Mouse (Mus musculus): Measurements from ENCODE around the gene Sulf2. TPM values are rescaled to one million over a fixed set of nuclear protein-coding genes. Genes with fewer than 3 reads are reported as not detected.

Sulf2 gene
- polyA plus RNA-seq, 1 experiment = 20.0 TPM

DNA sequence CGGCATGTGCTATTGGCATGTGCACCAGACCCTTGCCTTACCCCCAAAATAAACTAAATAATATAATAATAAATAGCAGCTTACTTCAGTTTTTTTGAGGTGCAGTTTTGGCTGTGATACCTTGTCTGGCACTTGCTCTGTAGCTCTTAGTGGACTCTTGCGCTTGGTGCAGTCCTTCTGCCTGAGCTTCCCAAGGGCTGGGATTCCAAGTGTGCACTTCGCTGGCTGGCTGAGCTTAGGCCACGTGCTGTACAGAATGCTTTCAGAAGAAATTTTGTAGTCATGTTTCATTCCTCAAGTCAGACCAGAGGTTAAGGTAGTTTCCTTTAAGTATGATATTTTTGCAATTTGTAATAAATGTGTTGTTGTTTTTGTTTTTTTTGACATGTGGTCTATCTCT is 115.8 kb downstream of the Sulf2 start:
- no peak for TF ChIP-seq CTCF (IDR thresholded peaks at IDR 0.05; ENCODE audit: extremely low read depth, insufficient read depth, insufficient read length, insufficient replicate concordance)
- no peak for TF ChIP-seq POLR2A (IDR thresholded peaks at IDR 0.05; ENCODE audit: low read depth, low read length)
- no peak for DNase-seq (ENCODE audit: low read depth in 1 of 2, low spot score in 2 of 2)
- 91% methylated on average over 4 of the region's 4 CpGs for WGBS
- peaks cover 7% of the 10 kb centered on the region; the same call in 1 of the 2 replicates for H3K36me3 ChIP-seq (ENCODE audit: control insufficient read depth, insufficient read depth, low read length)
- H3K4me1 ChIP-seq (ENCODE audit: control insufficient read depth, insufficient read depth, insufficient read length) = peaks cover 5% of the 10 kb centered on the region
- H3K27me3 ChIP-seq (ENCODE audit: control insufficient read depth, insufficient read depth, low read length) = no peaks in the 10 kb centered on the region
- no peak overlapping the region for H3K4me3 ChIP-seq (ENCODE audit: extremely low read depth, insufficient read depth, insufficient read length)
- H3K27ac ChIP-seq (ENCODE audit: insufficient read depth, low read length) = no peak overlapping the region

DNA sequence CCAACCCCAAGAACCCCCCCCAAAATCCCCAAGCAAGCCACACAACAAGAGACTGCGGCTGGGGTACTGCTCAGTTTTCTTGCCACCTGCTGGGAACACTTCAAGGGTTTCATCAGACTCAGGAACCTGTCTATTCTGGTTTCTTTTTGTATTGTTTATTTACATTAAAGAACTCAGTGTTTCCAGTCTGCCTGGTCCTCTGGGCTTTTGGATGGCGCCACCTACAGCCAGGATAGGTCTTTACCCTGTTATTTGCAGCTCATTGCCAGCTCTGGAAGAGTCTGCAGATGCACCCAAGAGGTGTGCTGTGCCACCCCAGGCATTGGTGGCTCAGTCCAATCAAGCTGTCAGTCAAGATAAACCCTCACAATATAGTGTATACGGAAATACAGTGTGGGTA is 119.7 kb downstream of the Sulf2 start:
- no peaks in the 10 kb centered on the region for H3K27me3 ChIP-seq (ENCODE audit: control insufficient read depth, insufficient read depth, low read length)
- TF ChIP-seq CTCF (IDR thresholded peaks at IDR 0.05; ENCODE audit: extremely low read depth, insufficient read depth, insufficient read length, insufficient replicate concordance) = peak; percentile 55; the same call in 1 of the 2 replicates
- TF ChIP-seq POLR2A (IDR thresholded peaks at IDR 0.05; ENCODE audit: low read depth, low read length) = no peak
- peaks cover 7% of the 10 kb centered on the region; the same call in 1 of the 2 replicates for H3K36me3 ChIP-seq (ENCODE audit: control insufficient read depth, insufficient read depth, low read length)
- WGBS = 38% methylated on average over 3 of the region's 3 CpGs
- no peak overlapping the region for H3K4me3 ChIP-seq (ENCODE audit: extremely low read depth, insufficient read depth, insufficient read length)
- no peak overlapping the region for H3K27ac ChIP-seq (ENCODE audit: insufficient read depth, low read length)
- DNase-seq (ENCODE audit: low read depth in 1 of 2, low spot score in 2 of 2) = peak; percentile 59 to 76
- H3K4me1 ChIP-seq (ENCODE audit: control insufficient read depth, insufficient read depth, insufficient read length) = peaks cover 14% of the 10 kb centered on the region

DNA sequence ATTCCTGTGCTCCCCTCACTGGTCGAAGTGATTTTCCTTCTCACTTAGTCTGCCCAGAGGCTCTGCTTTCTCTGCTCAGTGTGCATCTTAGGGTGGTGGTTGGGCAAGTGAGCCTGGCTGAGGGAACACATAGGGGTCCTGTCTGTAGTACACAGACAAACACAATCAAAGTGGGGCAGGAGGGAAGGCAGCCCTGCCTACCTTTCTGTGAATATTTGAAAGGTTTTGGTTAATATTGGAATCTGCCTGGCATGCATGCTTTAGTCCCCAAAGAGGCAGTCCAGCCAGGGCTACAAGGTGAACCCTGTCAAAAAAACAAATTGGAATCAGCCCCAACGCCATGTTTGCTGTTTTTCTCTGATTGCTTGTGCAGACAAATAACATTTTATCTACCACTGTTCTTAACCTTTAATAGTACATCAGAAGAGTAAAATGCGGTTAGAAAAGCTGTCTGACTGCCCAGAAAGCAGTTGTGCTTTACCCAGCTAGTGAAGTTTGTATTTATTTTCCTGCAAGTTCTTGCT is 120.4 kb downstream of the Sulf2 start:
- TF ChIP-seq CTCF (IDR thresholded peaks at IDR 0.05; ENCODE audit: extremely low read depth, insufficient read depth, insufficient read length, insufficient replicate concordance) (no peak), POLR2A (IDR thresholded peaks at IDR 0.05; ENCODE audit: low read depth, low read length) (no peak)
- Histone ChIP-seq H3K4me3 (ENCODE audit: extremely low read depth, insufficient read depth, insufficient read length) (no peak overlapping the region), H3K36me3 (ENCODE audit: control insufficient read depth, insufficient read depth, low read length) (peaks cover 7% of the 10 kb centered on the region; the same call in 1 of the 2 replicates), H3K27me3 (ENCODE audit: control insufficient read depth, insufficient read depth, low read length) (no peaks in the 10 kb centered on the region), H3K27ac (ENCODE audit: insufficient read depth, low read length) (peak overlapping the region; percentile 16), H3K4me1 (ENCODE audit: control insufficient read depth, insufficient read depth, insufficient read length) (peaks cover 17% of the 10 kb centered on the region)
- WGBS = 58% methylated on average over 3 of the region's 3 CpGs
- no peak for DNase-seq (ENCODE audit: low read depth in 1 of 2, low spot score in 2 of 2)

DNA sequence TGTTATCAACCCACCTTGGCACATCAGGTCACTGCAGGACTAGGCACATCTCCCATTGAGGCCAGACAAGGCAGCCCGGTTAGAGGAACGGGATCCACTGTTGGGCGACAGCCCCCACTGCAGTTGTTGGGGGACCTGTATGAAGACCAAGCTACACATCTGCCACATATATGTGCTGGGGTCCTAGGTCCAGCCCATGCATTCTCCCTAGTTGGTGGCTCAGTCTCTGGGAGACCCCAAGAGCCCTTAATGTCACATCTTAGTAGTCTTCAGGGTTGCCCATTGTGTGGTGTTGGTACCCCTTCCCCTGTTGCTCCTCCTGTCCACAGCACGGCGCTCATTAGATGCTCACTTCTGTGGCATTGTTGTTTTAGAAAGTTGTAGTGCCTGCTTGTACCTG is 122.8 kb downstream of the Sulf2 start:
- no peaks in the 10 kb centered on the region for H3K27me3 ChIP-seq (ENCODE audit: control insufficient read depth, insufficient read depth, low read length)
- WGBS = 91% methylated on average over 5 of the region's 5 CpGs
- H3K4me3 ChIP-seq (ENCODE audit: extremely low read depth, insufficient read depth, insufficient read length) = no peak overlapping the region
- peaks cover 21% of the 10 kb centered on the region for H3K4me1 ChIP-seq (ENCODE audit: control insufficient read depth, insufficient read depth, insufficient read length)
- TF ChIP-seq POLR2A (IDR thresholded peaks at IDR 0.05; ENCODE audit: low read depth, low read length) = no peak
- no peak for TF ChIP-seq CTCF (IDR thresholded peaks at IDR 0.05; ENCODE audit: extremely low read depth, insufficient read depth, insufficient read length, insufficient replicate concordance)
- peaks cover 7% of the 10 kb centered on the region; the same call in 1 of the 2 replicates for H3K36me3 ChIP-seq (ENCODE audit: control insufficient read depth, insufficient read depth, low read length)
- no peak for DNase-seq (ENCODE audit: low read depth in 1 of 2, low spot score in 2 of 2)
- H3K27ac ChIP-seq (ENCODE audit: insufficient read depth, low read length) = no peak overlapping the region

DNA sequence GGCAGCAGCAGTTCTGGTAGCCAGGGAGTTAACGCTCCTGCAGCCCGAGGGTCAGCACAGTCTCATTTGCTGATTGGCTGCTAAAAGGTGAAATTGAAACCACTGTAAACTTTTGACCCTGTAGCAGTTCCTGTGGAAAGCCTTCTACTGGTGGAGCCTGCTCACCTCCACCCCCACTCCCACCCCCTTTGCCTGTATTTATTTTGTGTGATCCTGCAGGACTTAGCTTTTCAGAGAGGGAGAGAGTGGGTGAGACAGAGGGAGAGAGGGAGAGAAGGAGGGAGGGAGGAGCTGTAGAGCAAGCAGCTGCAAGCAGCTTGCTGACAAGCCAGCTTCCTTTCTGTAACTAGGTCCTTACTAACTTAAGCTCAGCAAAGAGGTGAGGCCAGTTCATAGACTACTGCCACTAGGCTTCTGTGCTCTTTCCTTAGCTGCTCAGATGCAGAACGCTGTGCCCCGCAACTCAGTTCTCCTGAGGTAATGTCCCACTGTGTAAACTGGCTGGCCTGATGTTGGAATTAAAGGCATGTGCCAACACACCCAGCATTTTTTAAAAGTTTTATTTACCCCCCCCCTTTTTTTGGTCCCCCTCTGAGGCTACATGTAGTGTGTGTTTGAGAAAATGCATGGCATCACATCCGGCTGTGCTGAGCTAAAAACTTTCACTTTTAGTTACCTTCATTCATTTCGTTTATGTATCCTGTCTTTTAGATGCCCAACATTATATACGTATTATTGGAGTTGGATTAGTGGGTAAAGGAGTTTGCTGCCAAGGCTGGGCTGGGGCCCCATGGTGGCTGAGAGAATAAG is 124.1 kb downstream of the Sulf2 start:
- WGBS = 11% methylated on average over 7 of the region's 7 CpGs
- H3K4me3 ChIP-seq (ENCODE audit: extremely low read depth, insufficient read depth, insufficient read length) = peak overlapping the region; percentile 53
- H3K36me3 ChIP-seq (ENCODE audit: control insufficient read depth, insufficient read depth, low read length) = peaks cover 3% of the 10 kb centered on the region; the same call in 1 of the 2 replicates
- TF ChIP-seq CTCF (IDR thresholded peaks at IDR 0.05; ENCODE audit: extremely low read depth, insufficient read depth, insufficient read length, insufficient replicate concordance) (no peak), POLR2A (IDR thresholded peaks at IDR 0.05; ENCODE audit: low read depth, low read length) (no peak)
- peaks cover 21% of the 10 kb centered on the region for H3K4me1 ChIP-seq (ENCODE audit: control insufficient read depth, insufficient read depth, insufficient read length)
- peak overlapping the region; percentile 91 for H3K27ac ChIP-seq (ENCODE audit: insufficient read depth, low read length)
- DNase-seq (ENCODE audit: low read depth in 1 of 2, low spot score in 2 of 2) = peak in 1 of 2 experiments; percentile 32
- no peaks in the 10 kb centered on the region for H3K27me3 ChIP-seq (ENCODE audit: control insufficient read depth, insufficient read depth, low read length)

DNA sequence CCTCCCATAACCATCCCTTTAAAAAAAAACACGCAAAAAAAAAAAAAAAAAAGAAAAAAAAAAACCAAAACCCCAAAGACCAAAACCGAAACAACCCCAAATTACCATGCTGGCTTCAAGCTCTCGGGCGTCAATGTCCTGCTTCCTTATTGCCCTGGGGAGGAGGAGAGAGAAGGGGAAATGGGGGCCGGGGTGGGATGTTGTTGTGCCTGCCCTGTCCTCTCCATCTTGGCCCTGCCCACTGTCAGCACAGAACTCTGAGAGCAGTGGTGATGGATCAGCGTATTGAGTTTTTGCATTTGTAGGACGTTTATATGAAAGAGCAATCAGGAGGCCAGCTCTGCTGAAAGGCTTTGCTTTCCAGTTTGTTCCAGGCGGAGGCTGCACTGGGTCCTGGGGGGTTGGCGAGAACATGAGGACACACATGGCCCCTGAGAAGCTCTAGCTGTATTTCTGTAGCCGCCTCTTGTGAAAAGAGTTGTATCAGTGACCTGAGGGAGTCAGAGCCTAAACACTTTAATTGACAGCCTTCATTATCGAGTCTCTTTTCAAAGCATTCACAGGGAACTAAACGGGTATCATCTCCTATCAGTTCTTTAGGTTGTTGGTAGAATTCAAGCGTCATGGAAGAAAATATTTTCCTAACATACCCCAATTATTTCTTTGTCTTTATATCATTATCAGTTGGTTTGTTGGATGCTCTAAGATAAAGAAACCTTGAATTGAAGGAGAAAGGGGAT is 125.0 kb downstream of the Sulf2 start:
- no peaks in the 10 kb centered on the region for H3K36me3 ChIP-seq (ENCODE audit: control insufficient read depth, insufficient read depth, low read length)
- H3K27ac ChIP-seq (ENCODE audit: insufficient read depth, low read length) = peak overlapping the region; percentile 90
- peaks cover 25% of the 10 kb centered on the region for H3K4me1 ChIP-seq (ENCODE audit: control insufficient read depth, insufficient read depth, insufficient read length)
- TF ChIP-seq POLR2A (IDR thresholded peaks at IDR 0.05; ENCODE audit: low read depth, low read length) (no peak), CTCF (IDR thresholded peaks at IDR 0.05; ENCODE audit: extremely low read depth, insufficient read depth, insufficient read length, insufficient replicate concordance) (no peak)
- 1% methylated on average over 13 of the region's 13 CpGs for whole genome bisulfite sequencing
- H3K4me3 ChIP-seq (ENCODE audit: extremely low read depth, insufficient read depth, insufficient read length) = peak overlapping the region; percentile 17
- H3K27me3 ChIP-seq (ENCODE audit: control insufficient read depth, insufficient read depth, low read length) = no peaks in the 10 kb centered on the region
- no peak for DNase-seq (ENCODE audit: low read depth in 1 of 2, low spot score in 2 of 2)

Measured in spleen, adult 2 months (tissue).